Mouse (Mus musculus) adrenal gland, postnatal 14 days (tissue): ENCODE measurements at regions not wholly inside any gene's neighbourhood (a gene's known extent, or its start where the extent isn't known, plus 50 kb on each side); places are given as distances from the start of the nearest gene placed in this dataset.

Experiments
- DNase-seq: peaks from one replicate; pipeline ENCODE4 v3.0.0; 2021; ENCODE audit warnings: mixed read lengths

DNA sequence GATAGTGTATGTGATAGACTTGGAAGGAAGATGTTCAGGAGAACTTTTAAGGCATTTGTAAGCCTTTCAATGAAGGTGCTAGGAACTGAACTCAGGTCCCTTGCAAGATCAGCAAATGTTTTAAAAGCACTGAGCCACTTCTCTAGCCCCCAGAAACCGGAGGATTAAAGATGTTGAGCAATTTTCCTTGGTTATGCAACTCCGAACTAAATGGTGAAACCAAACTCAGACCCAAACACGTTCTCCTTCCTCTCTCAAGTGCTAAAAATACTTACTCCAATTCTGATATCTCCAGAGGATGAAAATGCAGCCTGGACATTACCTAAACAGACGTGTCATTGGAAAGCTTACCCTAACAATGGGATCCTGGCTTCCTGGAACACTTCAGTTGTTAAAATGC lies 378.8 kb downstream of the Kcnj2 start:
- DNase-seq, result no peak

DNA sequence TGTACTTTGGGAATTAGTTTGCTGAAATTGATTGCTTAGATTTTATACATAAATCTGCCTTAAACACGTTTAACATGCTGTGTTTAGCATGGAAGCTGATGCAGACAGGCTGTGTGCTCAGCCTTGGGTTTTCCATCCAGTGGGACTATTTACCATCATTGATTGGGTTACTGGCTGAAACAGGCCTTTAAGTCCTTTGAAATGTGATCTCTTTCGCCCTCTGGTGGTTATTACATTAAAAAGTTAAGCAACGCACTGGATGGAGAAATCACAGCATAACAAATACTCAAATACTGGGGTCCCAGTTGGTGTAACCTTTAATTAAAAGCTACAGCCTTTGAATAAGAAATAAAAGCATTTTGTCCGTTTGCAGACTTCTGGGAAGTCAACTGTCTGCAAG lies 379.8 kb downstream of the Kcnj2 start:
- DNase-seq, result peak; percentile 6

DNA sequence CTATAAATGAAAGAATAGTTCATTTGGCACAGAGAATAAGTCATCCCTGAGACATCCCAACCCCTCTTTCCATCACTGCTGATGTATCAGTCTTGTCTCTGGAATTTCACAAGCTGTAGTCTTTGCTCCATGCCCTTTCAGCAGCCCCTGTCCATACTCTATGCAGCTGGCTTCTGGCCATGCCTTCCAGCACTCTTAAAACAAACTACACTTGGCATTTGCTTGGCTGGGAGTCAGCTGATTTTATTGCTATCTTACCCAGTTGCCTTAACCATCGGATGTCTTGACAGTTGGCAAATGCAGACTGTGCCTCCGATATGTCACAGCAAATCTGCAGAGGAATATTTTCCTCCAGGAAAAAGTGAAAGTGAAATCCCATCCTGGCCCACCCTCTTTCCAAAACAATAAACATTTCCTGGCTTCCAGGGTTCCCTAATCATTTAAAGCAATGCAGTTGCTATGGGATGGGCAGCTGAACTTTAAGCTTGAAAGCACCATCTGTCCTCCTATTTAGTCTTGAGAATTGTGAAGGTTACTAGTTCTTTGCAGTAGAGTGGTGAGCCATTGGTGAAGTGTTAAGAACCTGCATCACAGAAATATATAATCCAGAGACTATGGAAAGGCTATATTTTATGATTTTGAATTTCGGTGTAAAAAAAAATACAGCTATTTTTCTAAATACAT lies 385.0 kb downstream of the Kcnj2 start:
- peak; percentile 11 for DNase-seq

DNA sequence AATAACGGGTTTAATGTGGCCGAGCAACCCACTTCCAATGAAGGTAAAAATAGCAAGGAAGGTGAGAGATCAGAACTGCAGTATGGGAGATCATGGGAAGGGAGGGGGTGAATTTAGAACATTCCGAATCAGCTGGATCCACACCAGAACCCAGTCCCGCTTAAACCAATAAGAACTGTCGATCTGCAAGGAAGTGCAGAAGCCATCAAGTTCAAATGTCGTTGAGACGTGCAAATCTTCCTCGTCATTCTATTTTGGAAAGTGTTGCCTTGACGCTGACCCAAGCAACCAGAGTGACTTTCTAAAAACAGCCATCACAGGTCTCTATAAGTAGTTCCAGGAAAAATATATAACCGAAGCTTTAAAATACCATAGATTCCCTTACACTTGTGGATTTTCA lies 394.1 kb downstream of the Kcnj2 start:
- no peak for DNase-seq

DNA sequence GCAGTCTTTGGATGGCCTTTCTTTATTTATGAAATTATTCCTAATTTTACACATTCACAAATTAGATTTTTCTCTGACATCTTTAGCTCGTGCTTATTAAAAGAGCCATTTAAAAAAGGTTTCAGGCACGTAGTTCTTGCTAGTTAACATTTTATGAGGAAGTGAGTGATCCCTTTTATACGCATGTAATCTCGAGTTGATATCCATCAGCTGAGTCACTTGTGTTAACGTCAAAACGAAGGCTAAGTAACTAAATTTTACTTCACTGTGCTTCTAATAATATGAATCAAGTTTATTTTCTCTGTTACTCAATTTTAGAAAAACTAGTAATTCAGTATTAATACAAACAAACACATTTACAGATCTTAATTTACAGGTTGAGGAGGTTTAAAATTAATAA lies 419.0 kb downstream of the Kcnj2 start:
- DNase-seq, result no peak

DNA sequence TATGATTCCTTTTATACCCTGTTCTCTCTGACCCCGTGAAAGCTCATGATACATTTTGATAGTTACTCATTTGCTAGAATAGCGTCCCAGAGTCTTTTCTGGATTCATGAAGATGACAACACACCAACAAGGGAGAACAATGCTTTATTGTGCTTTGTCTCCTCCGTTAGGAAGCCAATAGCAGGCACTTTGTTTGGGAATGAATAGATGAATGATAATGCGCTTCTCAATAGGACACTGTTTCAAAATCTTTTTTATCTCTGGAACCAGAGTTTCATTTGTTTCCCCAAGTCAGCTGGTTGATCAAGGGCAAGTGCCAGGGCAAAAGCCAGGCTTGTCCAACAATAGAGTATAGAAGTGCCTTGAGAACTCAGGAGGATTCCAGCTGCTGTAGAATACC lies 446.5 kb downstream of the Kcnj2 start:
- no peak for DNase-seq

DNA sequence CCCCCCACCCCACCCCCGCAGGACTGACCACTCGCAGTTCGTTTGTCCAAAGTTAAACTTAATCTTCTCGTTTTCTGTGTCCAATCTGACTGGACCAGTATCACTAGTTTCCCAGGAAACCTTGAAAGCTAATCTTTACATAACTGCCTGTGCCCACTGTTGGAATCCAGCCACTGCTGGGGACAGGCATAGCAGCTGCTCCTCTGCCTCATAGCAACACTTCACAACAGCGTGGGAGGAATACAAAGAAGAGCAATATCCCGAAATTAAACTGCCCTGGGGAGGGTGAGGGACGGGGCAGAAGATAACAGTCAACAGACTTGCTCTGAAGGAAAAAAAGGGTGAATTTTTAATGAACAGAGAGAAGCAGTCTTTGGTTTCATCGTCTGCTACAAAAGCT lies 456.8 kb downstream of the Kcnj2 start:
- DNase-seq, result no peak

DNA sequence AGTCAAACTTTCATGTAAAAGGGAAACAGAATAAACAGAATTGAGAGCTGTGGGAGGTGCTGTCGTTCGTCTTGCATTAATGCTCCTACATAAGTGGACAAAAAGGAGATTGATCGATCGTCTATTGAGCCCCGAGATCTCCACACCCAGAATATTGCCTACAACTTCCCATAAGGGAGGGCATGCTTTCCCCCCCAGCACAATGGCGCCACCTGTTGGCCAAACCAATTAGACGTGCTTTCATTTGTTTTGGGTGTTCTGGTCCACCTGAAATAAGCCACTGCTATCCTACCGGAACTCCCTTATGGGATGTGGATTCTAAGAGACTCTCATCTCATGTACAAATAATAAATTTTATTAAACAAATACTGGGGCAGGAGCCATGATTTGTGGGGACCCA lies 457.5 kb downstream of the Kcnj2 start:
- DNase-seq, result peak; percentile 77

DNA sequence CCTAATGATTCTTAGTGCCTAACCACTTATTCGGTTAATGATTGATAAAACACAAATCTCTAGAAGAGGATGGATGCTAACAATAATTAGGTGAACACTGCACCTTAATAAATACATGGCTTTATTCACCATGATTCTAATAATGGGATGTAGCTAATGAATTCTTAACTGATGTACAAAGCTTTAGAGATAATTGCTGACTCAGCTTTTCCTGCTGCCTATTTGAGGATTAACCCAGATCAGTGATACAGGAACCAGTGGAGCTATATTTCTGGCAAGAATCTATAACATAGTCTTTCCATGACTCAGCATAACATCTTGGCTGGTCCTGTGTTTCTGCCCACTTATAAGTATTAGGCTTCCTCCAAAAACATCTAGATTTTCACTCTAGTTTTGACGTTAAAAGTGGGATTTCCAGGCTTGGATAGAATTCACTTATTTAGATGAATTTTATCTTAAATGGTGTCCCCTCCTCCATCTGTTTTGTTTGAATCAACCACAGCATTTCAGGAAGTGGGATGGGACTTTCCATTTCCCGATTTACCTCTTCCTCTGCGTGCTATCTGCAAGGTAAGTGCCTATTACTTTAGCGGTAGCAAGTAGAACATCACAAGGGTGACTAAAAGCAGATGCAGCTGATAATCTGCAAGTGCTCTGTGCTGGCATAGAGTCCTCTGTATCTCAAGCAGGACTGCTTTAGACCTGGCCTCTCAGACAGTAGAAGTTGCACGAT lies 460.2 kb downstream of the Kcnj2 start:
- no peak for DNase-seq

DNA sequence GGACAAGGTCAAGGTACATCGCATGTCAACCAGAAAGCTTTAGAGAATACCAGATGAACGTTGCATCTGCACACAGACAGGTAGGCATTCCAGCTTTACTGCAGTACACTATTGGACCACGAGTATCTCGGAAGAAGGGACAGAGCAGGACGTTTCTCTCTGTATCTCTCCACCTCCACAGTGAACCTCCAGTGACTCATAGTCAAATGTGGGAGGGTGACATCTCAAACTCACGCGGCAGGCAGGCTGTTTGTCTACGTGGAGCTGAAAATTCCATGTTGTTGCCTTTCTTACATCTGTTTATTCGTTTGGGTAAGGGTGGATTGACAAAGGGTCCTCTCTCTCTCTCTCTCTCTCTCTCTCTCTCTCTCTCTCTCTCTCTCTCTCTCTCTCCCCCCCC lies 463.6 kb downstream of the Kcnj2 start:
- DNase-seq, result no peak

DNA sequence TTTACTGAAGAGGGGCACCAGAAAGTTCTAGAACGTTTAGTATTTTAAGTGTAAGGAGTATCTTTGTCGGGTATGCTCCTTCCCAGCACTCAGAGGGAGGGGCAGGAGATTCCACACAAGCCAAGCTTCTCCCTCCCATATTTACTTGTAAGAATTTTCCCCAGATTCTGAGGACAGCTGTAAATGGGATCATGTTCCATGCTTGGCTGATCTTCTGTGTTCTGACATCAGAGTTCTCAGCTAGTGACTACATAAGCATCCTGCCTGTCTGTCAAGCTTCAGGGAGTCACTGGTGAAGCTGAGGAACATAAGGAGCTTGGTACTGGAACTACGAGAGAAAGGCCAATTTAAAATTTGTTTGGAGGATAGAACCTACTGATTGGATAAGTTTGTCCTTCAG lies 464.9 kb downstream of the Kcnj2 start:
- DNase-seq, result no peak

DNA sequence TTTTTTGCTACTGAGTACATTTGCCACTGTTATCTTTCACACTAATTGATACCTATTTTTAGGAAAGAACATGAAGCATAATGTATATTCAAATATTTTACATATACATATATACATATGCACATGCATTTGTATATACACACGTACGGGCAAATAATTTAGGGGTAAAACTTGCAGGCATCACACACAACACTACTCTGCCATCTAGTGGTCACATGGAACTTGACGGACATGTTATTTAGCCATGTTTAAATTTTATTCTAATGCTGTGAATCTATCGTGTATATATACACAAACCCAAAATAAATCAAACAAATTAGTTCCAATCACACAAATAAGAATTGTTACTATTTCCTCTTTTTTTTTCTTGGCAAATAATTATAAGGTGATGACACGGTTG lies 466.5 kb downstream of the Kcnj2 start:
- DNase-seq, result peak; percentile 9

DNA sequence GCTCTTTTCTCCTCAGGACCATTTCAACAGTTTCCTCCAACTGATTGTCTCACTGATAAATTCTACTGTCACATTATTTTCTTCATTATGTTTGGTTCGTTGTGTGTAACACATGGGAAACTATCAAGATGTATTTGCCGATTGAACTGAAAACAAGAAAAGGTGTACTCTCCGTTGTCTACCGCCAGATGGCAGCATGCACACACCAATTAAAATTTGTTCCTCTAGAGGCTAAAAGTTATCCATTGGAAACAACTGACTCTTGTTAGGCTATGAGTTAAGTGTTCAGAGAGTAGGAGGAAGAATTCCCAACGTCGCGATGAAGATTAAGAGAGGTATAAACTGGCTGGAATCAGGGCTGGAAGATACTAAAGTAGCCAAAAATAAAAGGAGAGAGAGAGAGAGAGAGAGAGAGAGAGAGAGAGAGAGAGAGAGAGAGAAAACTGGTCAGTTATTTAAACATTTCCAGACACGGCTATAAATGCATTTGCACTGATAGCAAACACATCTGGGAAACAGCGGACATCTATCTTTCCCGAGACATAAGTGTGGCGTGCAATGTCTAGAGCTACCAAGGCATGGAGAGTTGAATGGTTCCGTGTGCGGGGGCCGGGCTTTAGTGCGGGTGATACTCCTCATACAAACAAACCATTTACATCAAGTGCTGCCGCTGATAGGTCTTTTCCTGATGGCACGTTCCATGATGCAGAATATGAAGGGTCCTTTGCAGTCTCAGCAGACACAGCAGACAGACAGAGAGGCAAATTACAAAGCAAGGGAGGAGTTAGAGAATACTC lies 470.3 kb downstream of the Kcnj2 start:
- DNase-seq, result peak; percentile 66

DNA sequence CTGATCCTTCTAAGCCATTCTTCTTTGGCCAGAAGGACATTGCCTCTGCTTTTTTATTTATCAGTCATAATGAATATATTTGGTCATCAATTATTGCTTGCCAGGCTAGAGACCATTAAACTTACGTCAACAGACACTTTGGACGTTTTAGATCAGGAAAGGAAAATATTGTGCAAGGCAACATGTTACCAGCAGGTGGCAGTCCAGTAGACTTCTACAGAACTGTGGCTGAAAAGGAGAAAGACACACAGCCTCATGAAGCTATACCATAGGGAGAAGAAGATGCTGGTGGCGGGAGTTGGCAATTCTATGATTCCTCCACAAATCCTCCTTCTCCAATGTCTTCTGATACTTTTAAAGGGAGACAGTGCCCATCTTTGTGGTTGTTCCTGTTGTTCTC lies 471.7 kb downstream of the Kcnj2 start:
- peak; percentile 68 for DNase-seq

DNA sequence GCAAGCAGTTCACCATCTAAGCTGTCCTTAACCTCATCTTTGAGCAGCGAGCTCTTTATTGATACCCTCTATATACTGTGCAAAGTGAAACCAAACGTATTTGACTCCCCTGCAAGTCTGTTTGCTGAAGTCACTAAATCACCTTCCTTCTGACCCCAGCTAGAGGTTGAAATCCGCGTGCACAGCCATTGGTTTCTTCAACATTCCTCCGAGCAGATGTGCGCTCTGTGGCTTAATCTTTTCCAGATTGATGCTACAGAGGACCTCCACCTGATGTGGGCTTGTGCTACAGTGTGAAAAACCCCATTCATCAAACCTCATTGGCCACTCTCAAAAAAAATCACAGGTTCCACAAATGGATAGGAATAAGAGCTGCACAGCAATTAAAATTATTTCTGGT lies 474.0 kb downstream of the Kcnj2 start:
- DNase-seq, result no peak

DNA sequence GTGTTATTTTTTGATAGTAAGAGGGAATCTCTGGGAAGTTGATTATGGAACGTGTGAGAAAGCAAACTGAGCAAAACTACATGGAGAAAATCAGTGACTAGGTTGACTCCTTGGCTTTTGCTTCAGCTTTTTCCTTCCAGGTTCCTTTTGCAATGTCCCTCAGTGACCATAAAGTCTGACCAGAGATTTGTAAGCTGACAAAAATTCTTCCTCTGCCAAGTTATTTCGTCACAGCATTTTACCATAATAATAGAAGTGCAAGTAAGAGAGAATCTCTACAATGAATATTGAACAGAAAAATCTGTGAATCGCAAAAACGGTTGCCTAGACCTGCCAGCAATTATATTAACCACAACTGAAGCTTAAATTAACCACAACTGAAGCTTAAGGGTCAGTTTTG lies 479.3 kb downstream of the Kcnj2 start:
- no peak for DNase-seq

DNA sequence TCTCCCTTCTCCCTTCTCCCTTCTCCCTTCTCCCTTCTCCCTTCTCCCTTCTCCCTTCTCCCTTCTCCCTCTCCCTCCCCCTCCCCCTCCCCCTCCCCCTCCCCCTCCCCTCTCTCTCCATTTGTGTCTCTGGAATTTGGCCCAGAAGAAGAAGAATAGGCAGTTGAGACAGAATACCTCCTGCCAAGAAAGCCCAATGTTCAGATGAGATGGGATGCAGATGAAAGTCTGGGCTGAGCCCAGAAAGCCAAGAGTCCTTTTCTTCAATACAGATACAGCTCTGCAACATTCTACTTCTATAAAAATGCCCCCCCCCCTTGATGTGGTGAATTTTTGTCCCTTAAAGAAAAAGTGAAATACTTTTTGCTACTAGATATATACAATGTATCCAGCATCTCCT lies 489.2 kb downstream of the Kcnj2 start:
- DNase-seq, result no peak

DNA sequence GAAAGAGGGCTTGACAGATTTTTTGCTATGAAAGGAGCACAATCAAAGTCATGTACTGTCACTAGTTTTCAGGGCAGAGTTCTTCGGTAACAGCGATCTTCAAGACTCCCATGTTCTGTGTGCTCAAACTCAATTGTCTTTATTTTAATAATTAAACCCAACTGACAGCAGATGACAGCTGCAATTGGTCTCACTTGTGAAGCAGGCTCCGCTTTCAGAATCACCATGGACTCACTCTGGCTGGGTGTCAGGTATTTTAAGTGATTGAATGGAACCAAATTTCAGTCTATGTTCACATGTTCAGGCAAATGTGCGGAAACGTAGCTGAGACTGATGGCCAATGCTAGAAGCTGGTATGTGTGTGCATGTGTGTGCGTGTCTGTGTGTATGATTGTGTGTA lies 489.7 kb downstream of the Kcnj2 start:
- no peak for DNase-seq

DNA sequence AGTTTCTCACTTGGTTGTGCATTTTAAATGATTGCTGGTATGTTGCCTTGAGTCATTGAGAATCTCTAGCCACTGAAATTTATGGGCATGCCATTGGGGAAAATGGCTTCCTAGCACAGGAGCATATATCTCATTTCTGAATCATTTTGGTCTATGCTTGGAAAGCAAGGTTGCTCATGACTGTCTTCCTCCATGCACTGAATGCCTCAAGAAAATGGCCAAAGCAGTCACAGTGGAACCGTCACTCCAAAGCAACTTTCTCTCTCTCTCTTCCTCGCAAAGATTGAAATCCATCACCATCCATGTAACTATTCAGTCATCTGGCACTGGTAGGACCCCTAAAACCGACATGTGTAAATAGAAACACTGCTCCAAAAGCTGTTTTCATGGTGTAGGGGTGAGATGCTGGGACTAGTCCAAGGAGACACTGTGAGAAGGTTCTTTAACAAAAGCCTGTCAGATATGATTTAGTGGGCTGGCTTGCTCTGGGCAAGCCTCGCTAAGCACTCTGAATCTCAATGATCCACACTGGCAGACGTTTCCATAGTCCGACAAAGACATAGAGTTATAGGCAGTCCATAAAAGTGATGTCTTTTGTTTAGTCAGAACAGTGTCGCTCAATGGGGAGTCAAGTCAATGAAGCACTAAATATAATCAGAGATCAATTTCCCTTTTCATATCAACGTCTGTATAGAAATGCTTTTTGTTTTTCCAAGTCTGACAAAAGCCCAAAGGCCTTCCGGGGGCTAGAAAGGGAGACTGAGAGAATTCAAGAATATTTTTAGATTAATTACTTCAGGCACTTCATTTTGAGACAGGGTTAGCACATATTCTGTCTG lies 492.6 kb downstream of the Kcnj2 start:
- no peak for DNase-seq

DNA sequence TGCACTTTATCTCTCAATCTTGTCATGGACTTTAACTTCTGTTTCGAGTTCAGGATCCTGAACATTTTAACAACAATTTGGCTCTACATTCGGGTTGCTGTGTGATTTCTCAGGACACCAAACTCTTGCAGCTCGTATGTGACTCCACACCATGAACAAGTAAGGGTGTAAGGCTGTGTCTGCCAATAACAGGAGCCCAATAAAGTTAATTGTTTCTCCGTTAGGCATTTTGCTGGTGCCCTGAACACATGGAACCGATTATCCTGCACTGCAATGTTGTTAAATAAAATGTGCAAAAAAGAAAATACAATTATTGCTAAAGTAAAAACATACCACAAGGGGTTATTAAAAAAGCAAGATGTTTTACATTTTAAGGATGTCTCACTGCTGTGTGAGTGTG lies 497.2 kb downstream of the Kcnj2 start:
- DNase-seq, result no peak

DNA sequence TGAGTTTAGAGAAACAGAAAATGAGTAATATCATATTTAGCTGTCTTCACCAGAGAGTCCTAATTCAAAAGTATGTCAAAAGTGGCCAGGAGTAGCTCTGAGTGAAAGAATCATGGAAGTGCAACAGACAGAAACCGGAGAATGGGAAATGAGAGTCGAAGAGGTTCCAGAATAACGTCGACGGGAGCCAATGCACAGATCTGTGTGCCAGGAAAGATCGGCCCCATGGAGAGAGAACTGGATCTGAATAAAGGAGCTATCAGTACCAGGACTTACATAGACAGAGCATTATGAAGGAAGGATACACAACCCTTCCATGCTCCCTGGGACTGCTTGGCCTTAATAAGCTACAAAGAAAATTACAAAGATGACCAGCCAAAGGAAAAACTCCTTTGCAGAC lies 502.1 kb downstream of the Kcnj2 start:
- DNase-seq, result no peak

DNA sequence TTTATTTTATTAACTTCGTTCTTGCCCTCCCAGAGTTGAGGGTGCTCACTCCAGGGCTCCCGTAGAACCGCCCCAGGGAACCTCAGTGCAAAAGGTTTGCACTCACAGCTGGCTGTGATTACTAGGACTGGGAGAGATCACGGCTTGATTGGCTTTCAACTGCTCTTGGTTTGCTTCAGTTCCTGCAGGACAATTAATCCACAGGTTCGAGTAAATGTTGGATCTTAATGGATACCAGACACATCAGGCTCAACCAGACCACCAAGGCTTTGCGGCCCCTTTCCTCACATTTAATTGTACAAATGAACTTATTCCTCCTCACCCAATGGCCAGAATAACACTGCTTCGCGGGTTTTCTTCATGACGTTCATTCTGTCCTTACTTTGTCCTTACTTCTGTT lies 502.9 kb downstream of the Kcnj2 start:
- DNase-seq, result no peak

DNA sequence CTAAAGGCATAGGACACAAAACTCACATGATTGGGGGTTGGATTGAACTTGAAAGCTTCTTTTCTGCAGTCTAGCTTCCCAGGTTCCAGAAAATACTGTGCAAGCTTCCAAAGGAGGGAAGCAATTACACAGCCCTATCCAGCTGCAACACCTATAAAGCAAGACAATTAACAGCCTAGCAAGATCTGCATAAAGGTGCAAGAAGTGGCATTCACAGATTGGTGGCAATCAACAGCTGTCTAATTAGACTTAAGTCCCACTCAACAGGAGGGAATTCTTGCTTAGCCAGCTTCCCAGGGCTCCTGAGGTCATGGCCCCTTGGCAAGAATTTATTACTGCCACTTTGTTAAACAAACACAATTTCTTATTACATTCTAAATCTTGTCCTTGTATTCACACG lies 511.9 kb downstream of the Kcnj2 start:
- no peak for DNase-seq
